ENCODE assay signal across 17 mouse cellular contexts in genomic region chr1:57862024-57862423, GRCm38 (mm10).
DNase-seq lines count a peak whose midpoint lies in the region; ATAC-seq and TF ChIP-seq lines count a peak whose summit lies in the region.
"Had no signal": no experiment of that assay in that cellular context is flagged by ENCODE, and none has a peak within 500 bp of the region (broad histone marks: within the 10 kb centered on the region; RNA-seq: fewer than 3 reads in every experiment).

No protein-coding gene starts in this region.

- H3K36me3 ChIP-seq in heart, postnatal 0 days (replicated peaks; ENCODE audit: control insufficient read depth, insufficient read depth, low read length): no peaks in the 10 kb centered on the region
- H3K36me3 ChIP-seq in heart, embryonic 10.5 days: no peaks in the 10 kb centered on the region
- H3K36me3 ChIP-seq in embryonic facial prominence, embryonic 14.5 days (ENCODE audit: control insufficient read depth, insufficient read depth, low read length): peaks cover 20% of the 10 kb centered on the region; the same call in 1 of the 2 replicates
- H3K36me3 ChIP-seq in hindbrain, embryonic 12.5 days: no peaks in the 10 kb centered on the region
- no peaks in the 10 kb centered on the region for H3K36me3 ChIP-seq in midbrain, embryonic 14.5 days (ENCODE audit: control insufficient read depth, insufficient read depth, low read length)
- H3K36me3 ChIP-seq in liver, embryonic 12.5 days: no peaks in the 10 kb centered on the region
- H3K36me3 ChIP-seq: G1E; lung, embryonic 15.5 days had no signal

- TF ChIP-seq CTCF in heart, postnatal 0 days (IDR thresholded peaks at IDR 0.05; ENCODE audit: low read depth): no peak

- WGBS in heart, postnatal 0 days: 79% methylated on average over 4 of the region's 4 CpGs
- WGBS in heart, embryonic 10.5 days: 78% methylated on average over 4 of the region's 4 CpGs
- 46% methylated on average over 4 of the region's 4 CpGs for WGBS in embryonic facial prominence, embryonic 14.5 days
- WGBS in hindbrain, embryonic 12.5 days: 31% methylated on average over 4 of the region's 4 CpGs
- 8% methylated on average over 4 of the region's 4 CpGs for WGBS in midbrain, embryonic 14.5 days
- 81% methylated on average over 4 of the region's 4 CpGs for WGBS in liver, embryonic 12.5 days (ENCODE audit: insufficient replicate concordance)

- H3K9ac ChIP-seq in heart, postnatal 0 days (replicated peaks; ENCODE audit: low read depth, low read length): no peak overlapping the region
- no peak overlapping the region for H3K9ac ChIP-seq in embryonic facial prominence, embryonic 14.5 days (ENCODE audit: low read depth, low read length)
- H3K9ac ChIP-seq in hindbrain, embryonic 12.5 days: no peak overlapping the region
- no peak overlapping the region for H3K9ac ChIP-seq in midbrain, embryonic 14.5 days (replicated peaks; ENCODE audit: low read length)
- H3K9ac ChIP-seq in liver, embryonic 12.5 days: no peak overlapping the region
- H3K9ac ChIP-seq: lung, embryonic 15.5 days had no signal

- no peak overlapping the region for H3K4me3 ChIP-seq in heart, postnatal 0 days (ENCODE audit: low read depth, low read length)
- no peak overlapping the region for H3K4me3 ChIP-seq in heart, embryonic 10.5 days
- H3K4me3 ChIP-seq in embryonic facial prominence, embryonic 14.5 days (ENCODE audit: low read depth, low read length): no peak overlapping the region
- H3K4me3 ChIP-seq in hindbrain, embryonic 12.5 days: no peak overlapping the region
- H3K4me3 ChIP-seq in midbrain, embryonic 14.5 days (replicated peaks; ENCODE audit: low read depth, low read length): no peak overlapping the region
- H3K4me3 ChIP-seq in liver, embryonic 12.5 days: no peak overlapping the region
- H3K4me3 ChIP-seq: gastrocnemius, adult 2 months; left cerebral cortex, adult 2 months; lung, embryonic 15.5 days had no signal

- DNase-seq in heart, postnatal 0 days (ENCODE audit: low spot score): peak; percentile 21
- no peak for DNase-seq in heart, embryonic 10.5 days (ENCODE audit: low spot score)
- peak; percentile 50 for DNase-seq in embryonic facial prominence, embryonic 14.5 days (ENCODE audit: low spot score)
- DNase-seq in midbrain, embryonic 14.5 days: peak; percentile 83
- no peak for DNase-seq in heart, postnatal 4 days
- DNase-seq in MN1 (ENCODE audit: low spot score): no peak
- DNase-seq: cerebellum, adult 2 months; gastrocnemius, adult 2 months; kidney, postnatal 25 days; liver had no signal

- no peak overlapping the region for H3K27ac ChIP-seq in heart, postnatal 0 days (ENCODE audit: low read depth)
- no peak overlapping the region for H3K27ac ChIP-seq in heart, embryonic 10.5 days
- no peak overlapping the region for H3K27ac ChIP-seq in embryonic facial prominence, embryonic 14.5 days (replicated peaks; ENCODE audit: low read depth, low read length)
- H3K27ac ChIP-seq in hindbrain, embryonic 12.5 days: peak overlapping the region; percentile 60
- peak overlapping the region; percentile 76 for H3K27ac ChIP-seq in midbrain, embryonic 14.5 days (replicated peaks; ENCODE audit: low read depth, low read length)
- no peak overlapping the region for H3K27ac ChIP-seq in liver, embryonic 12.5 days
- H3K27ac ChIP-seq: gastrocnemius, adult 2 months; left cerebral cortex, adult 2 months; lung, embryonic 15.5 days had no signal

- TF ChIP-seq EP300 in heart, postnatal 0 days (IDR thresholded peaks at IDR 0.05; ENCODE audit: low read depth): no peak

- ATAC-seq in heart, postnatal 0 days (ENCODE audit: insufficient read depth, low read depth): no peak
- peak; percentile 82 for ATAC-seq in embryonic facial prominence, embryonic 14.5 days (ENCODE audit: low read depth)
- peak; percentile 85 for ATAC-seq in hindbrain, embryonic 12.5 days (ENCODE audit: low FRiP score)
- ATAC-seq in midbrain, embryonic 14.5 days (ENCODE audit: low FRiP score, low TSS enrichment): peak; percentile 86
- ATAC-seq in liver, embryonic 12.5 days: no peak
- ATAC-seq: inflammation-experienced regulatory T-cells, adult 6 months had no signal

- H3K4me2 ChIP-seq in heart, postnatal 0 days (ENCODE audit: low read depth, low read length): no peak overlapping the region
- no peak overlapping the region for H3K4me2 ChIP-seq in embryonic facial prominence, embryonic 14.5 days (ENCODE audit: low read depth, low read length)
- H3K4me2 ChIP-seq in hindbrain, embryonic 12.5 days (replicated peaks): no peak overlapping the region
- H3K4me2 ChIP-seq in midbrain, embryonic 14.5 days (ENCODE audit: low read length): no peak overlapping the region
- no peak overlapping the region for H3K4me2 ChIP-seq in liver, embryonic 12.5 days
- H3K4me2 ChIP-seq: heart, embryonic 11.5 days; lung, embryonic 15.5 days had no signal

- H3K9me3 ChIP-seq in heart, postnatal 0 days (replicated peaks; ENCODE audit: control insufficient read depth, low read length): peaks cover 4% of the 10 kb centered on the region; the same call in 1 of the 2 replicates
- no peaks in the 10 kb centered on the region for H3K9me3 ChIP-seq in heart, embryonic 10.5 days
- H3K9me3 ChIP-seq in embryonic facial prominence, embryonic 14.5 days (ENCODE audit: control insufficient read depth, low read length): peaks cover 4% of the 10 kb centered on the region; the same call in 1 of the 2 replicates
- H3K9me3 ChIP-seq in hindbrain, embryonic 12.5 days (replicated peaks): no peaks in the 10 kb centered on the region
- peaks cover 3% of the 10 kb centered on the region; the same call in 1 of the 2 replicates for H3K9me3 ChIP-seq in midbrain, embryonic 14.5 days (ENCODE audit: control insufficient read depth, low read length)
- H3K9me3 ChIP-seq in liver, embryonic 12.5 days (replicated peaks): no peaks in the 10 kb centered on the region
- H3K9me3 ChIP-seq: G1E; lung, embryonic 15.5 days had no signal

- H3K4me1 ChIP-seq in heart, postnatal 0 days (ENCODE audit: control insufficient read depth, insufficient read depth): no peaks in the 10 kb centered on the region
- no peaks in the 10 kb centered on the region for H3K4me1 ChIP-seq in heart, embryonic 10.5 days
- 0 out of 2 replicates have a peak, but pooled peaks cover 1% of the 10 kb centered on the region for H3K4me1 ChIP-seq in embryonic facial prominence, embryonic 14.5 days (ENCODE audit: control insufficient read depth, insufficient read depth, low read length)
- H3K4me1 ChIP-seq in hindbrain, embryonic 12.5 days: peaks cover 16% of the 10 kb centered on the region
- peaks cover 17% of the 10 kb centered on the region for H3K4me1 ChIP-seq in midbrain, embryonic 14.5 days (ENCODE audit: control insufficient read depth, insufficient read depth, low read length)
- H3K4me1 ChIP-seq in liver, embryonic 12.5 days: no peaks in the 10 kb centered on the region
- H3K4me1 ChIP-seq: lung, embryonic 15.5 days had no signal

- no peaks in the 10 kb centered on the region for H3K27me3 ChIP-seq in heart, postnatal 0 days (ENCODE audit: control insufficient read depth, insufficient read depth, low read length)
- H3K27me3 ChIP-seq in heart, embryonic 10.5 days (ENCODE audit: insufficient read depth, poor library complexity, severe bottlenecking): no peaks in the 10 kb centered on the region
- H3K27me3 ChIP-seq in embryonic facial prominence, embryonic 14.5 days (replicated peaks; ENCODE audit: control insufficient read depth, insufficient read depth, low read length): no peaks in the 10 kb centered on the region
- H3K27me3 ChIP-seq in hindbrain, embryonic 12.5 days: no peaks in the 10 kb centered on the region
- no peaks in the 10 kb centered on the region for H3K27me3 ChIP-seq in midbrain, embryonic 14.5 days (ENCODE audit: control insufficient read depth, insufficient read depth, low read length)
- H3K27me3 ChIP-seq in liver, embryonic 12.5 days (replicated peaks): no peaks in the 10 kb centered on the region
- H3K27me3 ChIP-seq: lung, embryonic 15.5 days had no signal

Comparison
In these comparisons a context has a peak if more than half of its experiments do, and no peak if none do; other contexts are left out.
1. DNase-seq: peak in heart, postnatal 0 days (single experiment), embryonic facial prominence, embryonic 14.5 days (single experiment) and midbrain, embryonic 14.5 days (single experiment); none in heart, embryonic 10.5 days (single experiment), heart, postnatal 4 days (single experiment) and MN1 (single experiment).
2. ATAC-seq: peak in embryonic facial prominence, embryonic 14.5 days (single experiment), hindbrain, embryonic 12.5 days (single experiment) and midbrain, embryonic 14.5 days (single experiment); none in heart, postnatal 0 days (single experiment) and liver, embryonic 12.5 days (single experiment).
3. H3K27ac ChIP-seq: peak in hindbrain, embryonic 12.5 days (single experiment) and midbrain, embryonic 14.5 days (single experiment); none in heart, postnatal 0 days (single experiment), heart, embryonic 10.5 days (single experiment), embryonic facial prominence, embryonic 14.5 days (single experiment) and liver, embryonic 12.5 days (single experiment).